Mouse (Mus musculus) thymus, postnatal 10 days (tissue): ENCODE measurements at regions not wholly inside any gene's neighbourhood (a gene's known extent, or its start where the extent isn't known, plus 50 kb on each side); places are given as distances from the start of the nearest gene placed in this dataset.

ENCODE experiments used
- DNase-seq, 2 experiments: peaks; one replicate each; pipeline ENCODE4 v3.0.0; 2021; ENCODE audit warnings: low spot score in 2 of 2

DNA sequence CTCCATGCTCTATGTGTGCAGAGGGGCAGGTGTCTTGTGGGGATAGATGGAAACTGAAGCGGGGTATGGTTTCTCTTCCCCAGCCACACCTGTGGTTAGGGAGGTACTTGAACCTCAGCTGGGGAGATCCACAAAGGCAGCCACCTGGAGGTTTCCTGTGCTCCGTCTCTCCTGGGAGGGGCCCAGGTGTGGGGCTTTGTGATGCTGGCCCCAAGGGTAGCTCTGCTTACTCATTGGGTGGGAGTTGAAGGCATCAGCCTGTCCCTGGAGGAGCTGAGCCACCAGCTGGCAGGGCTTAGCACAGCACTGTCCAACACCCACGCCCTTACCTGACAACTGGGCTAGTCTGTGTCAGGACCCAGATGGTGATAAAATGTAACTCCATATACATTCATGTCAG is 81.4 kb downstream of the Lhx2 start:
- DNase-seq, result no peak

DNA sequence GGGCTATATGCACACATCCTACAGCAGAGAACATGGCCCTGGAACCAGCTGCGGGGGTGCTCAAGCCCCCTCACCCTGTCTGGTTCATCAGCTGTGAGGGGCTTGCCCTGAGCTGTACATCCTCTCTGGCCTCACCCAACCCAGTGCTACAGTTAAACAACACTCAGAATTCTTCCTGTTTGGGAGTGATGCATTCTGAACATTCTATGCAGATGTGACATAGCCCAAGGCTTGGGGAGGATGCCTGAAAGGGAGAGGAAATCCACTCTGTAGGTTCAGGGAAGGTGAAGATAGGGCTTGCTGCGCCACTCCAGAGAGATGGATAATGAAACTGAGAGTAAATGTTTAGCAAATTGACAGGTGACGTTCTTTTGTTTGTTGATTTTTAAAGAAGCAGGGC is 83.3 kb downstream of the Lhx2 start:
- DNase-seq, result no peak

DNA sequence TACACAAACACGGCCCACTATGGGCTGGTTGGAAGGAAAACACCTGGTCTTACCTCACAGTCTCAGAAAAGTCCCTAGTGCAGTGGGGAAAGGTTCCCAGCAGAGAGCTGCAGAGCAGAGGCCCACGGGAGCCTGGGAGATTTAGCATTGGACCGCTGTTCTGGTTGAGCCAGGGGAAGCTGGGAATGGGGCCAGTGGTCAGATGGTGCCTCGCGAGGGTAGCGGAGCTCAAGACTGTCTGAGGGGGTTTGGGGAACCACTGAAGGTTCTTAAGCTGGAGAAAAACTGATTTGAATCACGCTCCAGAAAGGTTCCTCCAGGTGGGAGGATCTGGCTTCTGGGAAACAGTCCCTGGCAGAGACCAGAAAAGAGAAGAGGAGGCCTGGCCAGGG is 84.8 kb downstream of the Lhx2 start:
- DNase-seq, result no peak

- DNase-seq, result no peak
Measured at GRCm38 (mm10) chr2:38424278-38424931, 85.3 kb downstream of the Lhx2 start.

DNA sequence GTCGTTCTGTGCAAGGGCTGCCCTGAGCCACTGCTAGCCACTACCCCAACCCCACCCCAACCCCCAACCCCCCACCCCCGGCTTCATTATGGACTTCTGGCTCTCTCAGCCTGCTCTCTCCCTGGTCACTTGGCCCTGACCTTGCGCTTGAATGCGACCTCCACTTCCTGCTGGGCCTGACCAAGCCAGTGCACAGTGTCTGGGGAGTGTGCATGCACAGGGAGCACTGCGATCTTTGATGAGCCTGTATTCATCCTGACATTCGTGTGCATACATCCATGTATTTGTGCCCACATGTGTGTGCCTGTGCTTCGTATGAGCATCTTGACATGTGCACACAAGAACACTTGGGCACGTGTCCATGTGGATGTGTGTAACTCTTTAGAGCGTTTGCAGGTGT is 85.9 kb downstream of the Lhx2 start:
- no peak for DNase-seq

DNA sequence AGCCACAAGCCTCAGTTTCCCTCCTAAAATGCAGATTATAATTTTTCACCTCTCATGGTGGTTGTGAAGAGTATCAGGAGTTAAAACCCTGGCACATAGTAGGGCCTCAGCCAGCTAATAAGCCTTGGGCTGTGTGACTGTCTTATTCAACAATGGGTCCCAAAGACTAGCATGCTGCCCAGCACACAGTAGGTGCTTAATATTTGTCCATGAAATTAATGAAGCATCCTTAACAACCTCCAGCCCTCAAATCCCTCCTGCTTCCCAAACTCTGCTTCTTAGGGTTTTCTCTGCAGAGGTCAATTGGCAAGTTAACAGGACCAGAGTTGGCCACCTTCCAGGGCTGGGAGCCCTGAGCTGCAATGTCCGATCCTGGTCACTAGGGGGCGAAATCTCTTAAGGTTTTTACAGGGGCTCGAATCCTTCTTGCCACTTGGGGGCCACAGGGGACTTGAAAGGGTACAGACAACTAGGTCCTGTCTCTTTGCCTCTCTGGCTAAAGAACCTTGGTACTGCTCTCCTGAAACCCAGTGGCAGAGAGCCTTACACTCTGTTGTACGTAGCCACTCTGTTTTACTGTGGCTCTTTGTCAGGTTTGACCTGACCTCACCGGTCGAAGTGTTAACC is 81.6 kb upstream of the Nek6 start:
- peak; percentile 31 to 66 for DNase-seq

- DNase-seq, result no peak
Measured at GRCm38 (mm10) chr2:38431546-38431945, 79.9 kb upstream of the Nek6 start.

- DNase-seq, result peak in 1 of 2 experiments; percentile 11
Measured at GRCm38 (mm10) chr2:38433736-38434135, 77.7 kb upstream of the Nek6 start.

DNA sequence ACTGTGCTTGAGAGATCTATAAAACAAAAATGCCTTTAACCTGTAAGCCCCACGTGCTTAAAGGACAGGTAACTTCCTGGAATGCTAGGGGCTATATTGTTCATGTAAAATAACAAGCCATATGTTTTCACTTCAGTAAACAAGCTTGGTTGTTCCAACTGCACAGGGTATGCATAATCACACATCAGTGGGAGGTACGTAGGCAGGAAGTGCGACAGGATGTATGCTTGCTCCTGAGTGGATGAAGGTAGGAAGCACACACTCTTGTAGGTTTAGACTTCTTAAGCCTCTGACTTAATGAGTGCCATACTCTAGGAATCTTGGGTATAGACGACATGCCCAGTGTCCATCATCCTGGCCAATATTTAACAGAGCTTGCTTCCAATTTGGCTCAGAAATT is 74.7 kb upstream of the Nek6 start:
- no peak for DNase-seq

GRCm38 (mm10) chr2:38439191-38439590 is 72.3 kb upstream of the Nek6 start:
- DNase-seq, result no peak

DNA sequence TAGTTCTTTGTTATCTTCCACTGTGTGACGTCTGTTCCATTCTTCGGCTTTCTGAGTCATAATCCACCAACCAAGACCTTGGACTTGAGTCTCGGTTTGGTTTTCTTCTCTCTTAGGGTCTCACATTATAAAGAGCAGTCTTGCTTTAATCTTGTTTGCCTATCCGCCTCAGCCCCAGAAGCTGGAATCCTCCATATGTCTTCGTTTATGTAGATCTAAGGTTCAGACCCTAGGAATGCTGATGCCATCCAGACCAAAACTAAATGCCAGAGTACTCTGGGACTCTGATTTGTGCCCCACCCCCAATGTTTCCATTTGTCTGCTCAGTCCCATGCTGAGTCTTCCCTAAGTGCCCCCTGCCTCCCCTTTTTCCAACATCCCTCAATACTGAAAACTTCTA is 71.5 kb upstream of the Nek6 start:
- no peak for DNase-seq

- DNase-seq, result no peak
Measured at GRCm38 (mm10) chr2:38449092-38449491, 62.4 kb upstream of the Nek6 start.

GRCm38 (mm10) chr2:38456571-38456970 is 54.9 kb upstream of the Nek6 start:
- no peak for DNase-seq

GRCm38 (mm10) chr2:38460367-38460766 is 51.1 kb upstream of the Nek6 start:
- DNase-seq, result no peak

GRCm38 (mm10) chr2:38460825-38461540 is 50.5 kb upstream of the Nek6 start:
- no peak for DNase-seq
